Mouse (Mus musculus) midbrain, embryonic 16.5 days (tissue): ENCODE data around the gene Fbf1. TPM values are rescaled to one million over a fixed set of nuclear protein-coding genes. Genes with fewer than 3 reads are reported as not detected.
A peak's percentile ranks its signal among the peaks of the same experiment; 100 is the strongest.

ENCODE experiments used
- ATAC-seq: fragments of 200-750 bp; cut with Nextera tagmentation; 2 replicates; pipeline ENCODE4 v1.8.0; 2017; ENCODE audit warnings: moderate TSS enrichment
- H3K27ac ChIP-seq: fragments of 300-500 bp; sonication (generic); 2 replicates; pipeline ENCODE4 v1.5.1; 2014; ENCODE audit warnings: mild to moderate bottlenecking, low read length, mixed read lengths
- H3K27me3 ChIP-seq: fragments of 300-500 bp; sonication (generic); 2 replicates; pipeline ENCODE4 v1.6.1; 2014; ENCODE audit warnings: low read depth, low read length, mixed read lengths; ENCODE audit not compliant: control insufficient read depth, insufficient read depth
- H3K36me3 ChIP-seq: fragments of 300-500 bp; sonication (generic); 2 replicates; pipeline ENCODE4 v1.6.1; 2014; ENCODE audit warnings: mild to moderate bottlenecking, low read length, moderate library complexity, mixed read lengths; ENCODE audit not compliant: control insufficient read depth, insufficient read depth
- H3K4me1 ChIP-seq: fragments of 300-500 bp; sonication (generic); 2 replicates; pipeline ENCODE4 v1.6.1; 2014; ENCODE audit warnings: mild to moderate bottlenecking, low read length, mixed read lengths; ENCODE audit not compliant: control insufficient read depth, insufficient read depth
- H3K4me2 ChIP-seq: fragments of 300-500 bp; sonication (generic); 2 replicates; pipeline ENCODE4 v1.6.1; 2014; ENCODE audit warnings: mild to moderate bottlenecking, low read length, mixed read lengths
- H3K4me3 ChIP-seq: fragments of 300-500 bp; sonication (generic); 2 replicates; pipeline ENCODE4 v1.5.1; 2014; ENCODE audit warnings: low read depth, mild to moderate bottlenecking, low read length, moderate library complexity, mixed read lengths
- H3K9ac ChIP-seq: fragments of 300-500 bp; sonication (generic); 2 replicates; pipeline ENCODE4 v1.6.1; 2014; ENCODE audit warnings: low read depth, low read length, mixed read lengths
- H3K9me3 ChIP-seq: fragments of 300-500 bp; sonication (generic); replicated peaks from 2 replicates; pipeline ENCODE4 v1.6.1; 2014; ENCODE audit warnings: mild to moderate bottlenecking, low read length, mixed read lengths; ENCODE audit not compliant: control insufficient read depth, poor library complexity, severe bottlenecking
- WGBS: fragments of 180-500 bp; shearing (Covaris S2); extraction: QIAGEN DNeasy Blood & Tissue Kit; methylation state at CpG from one replicate; pipeline ENCODE4 v1.1.7; 2014; 5-methylcytosine and 5-hydroxymethylcytosine counted together
- polyA plus RNA-seq: library from polyadenylated mRNA; unstranded; fragments of >200 nt; fragmentation: Nextera tagmentation; extraction: Ambion mirVana; gene quantifications from 2 replicates; pipeline ENCODE4 v1.2.1, GENCODE M21; 2015

The Fbf1 gene
- polyA plus RNA-seq, 1 experiment from 2014 or later: 69.4 TPM

DNA sequence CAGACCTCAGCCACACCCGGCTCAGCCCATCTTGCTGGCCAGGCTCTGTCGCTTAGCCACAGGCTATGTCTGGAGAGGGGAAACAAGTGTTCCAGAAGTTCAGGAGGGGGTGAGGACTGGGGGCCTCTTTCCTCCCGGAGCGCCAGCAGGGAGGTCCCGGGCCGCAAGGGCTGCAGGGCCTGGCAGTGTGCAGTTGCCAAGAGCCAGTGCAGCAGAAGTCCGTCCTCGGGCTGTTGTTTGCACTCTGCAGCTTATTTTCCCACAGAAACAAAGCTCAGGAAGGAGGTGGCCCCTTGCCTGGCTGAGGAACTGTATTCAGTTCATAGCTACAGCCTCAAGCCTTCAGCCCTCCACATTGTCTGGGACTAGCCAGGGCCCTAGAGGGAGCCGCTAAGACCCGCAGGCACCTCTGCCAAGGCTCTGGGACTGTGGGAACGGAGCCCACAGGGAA is 66.0 kb downstream of the Fbf1 start:
- no peaks in the 10 kb centered on the region for H3K9me3 ChIP-seq
- H3K27me3 ChIP-seq: peaks cover 15% of the 10 kb centered on the region
- H3K36me3 ChIP-seq: no peaks in the 10 kb centered on the region
- no peak overlapping the region for H3K9ac ChIP-seq
- H3K4me1 ChIP-seq: no peaks in the 10 kb centered on the region
- no peak overlapping the region for H3K4me3 ChIP-seq
- WGBS: 25% methylated on average over 11 of the region's 11 CpGs
- peak; percentile 90 for ATAC-seq
- peak overlapping the region; percentile 79 for H3K27ac ChIP-seq
- H3K4me2 ChIP-seq: no peak overlapping the region

DNA sequence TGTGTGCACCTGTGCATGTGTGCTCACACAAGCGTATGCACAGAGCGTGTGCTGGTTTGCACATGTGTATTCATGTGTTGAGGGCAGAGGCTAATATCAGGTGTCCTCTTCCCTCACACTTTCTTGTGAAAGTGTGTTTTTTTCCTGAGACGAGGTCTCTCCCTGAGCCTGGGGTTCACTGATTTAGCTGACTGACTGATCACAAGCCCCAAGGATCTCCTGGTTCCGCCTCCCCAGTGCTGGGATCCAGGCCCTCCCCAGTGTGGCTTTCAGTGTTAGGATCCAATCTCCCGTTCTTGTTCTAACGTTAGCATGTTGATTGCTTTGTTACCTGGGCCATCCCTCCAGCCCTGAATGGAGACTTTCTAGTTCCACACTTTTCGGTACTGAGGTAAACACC is 67.1 kb downstream of the Fbf1 start:
- Histone ChIP-seq H3K27ac (peak overlapping the region; percentile 79), H3K9me3 (no peaks in the 10 kb centered on the region), H3K4me3 (no peak overlapping the region), H3K4me1 (no peaks in the 10 kb centered on the region), H3K27me3 (peaks cover 4% of the 10 kb centered on the region), H3K4me2 (no peak overlapping the region), H3K36me3 (no peaks in the 10 kb centered on the region), H3K9ac (no peak overlapping the region)
- WGBS: 84% methylated on average over 7 of the region's 7 CpGs
- no peak for ATAC-seq

DNA sequence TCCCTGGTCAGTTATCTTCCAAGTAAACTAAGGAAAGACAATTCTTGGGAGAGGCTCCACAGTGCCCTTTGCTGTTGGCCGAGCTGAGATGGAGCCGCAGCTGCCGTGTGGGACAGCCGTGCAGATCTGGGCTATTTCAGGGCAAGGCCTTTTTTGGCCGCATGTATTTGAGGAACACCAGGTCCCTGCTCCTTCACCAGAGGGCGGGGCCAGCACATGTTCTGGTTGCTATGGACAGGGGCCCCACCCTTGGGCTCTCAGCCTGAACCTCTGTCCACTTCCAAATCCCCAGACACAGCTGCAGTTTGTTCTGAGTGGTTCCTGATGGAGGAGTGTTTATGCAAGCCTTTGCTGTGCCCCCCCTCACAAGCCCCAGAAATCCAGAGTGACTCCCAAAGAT is 67.6 kb downstream of the Fbf1 start:
- no peak overlapping the region for H3K4me2 ChIP-seq
- H3K27me3 ChIP-seq: no peaks in the 10 kb centered on the region
- no peak overlapping the region for H3K9ac ChIP-seq
- ATAC-seq: no peak
- H3K27ac ChIP-seq: no peak overlapping the region
- no peaks in the 10 kb centered on the region for H3K36me3 ChIP-seq
- no peaks in the 10 kb centered on the region for H3K4me1 ChIP-seq
- WGBS: 81% methylated on average over 6 of the region's 6 CpGs
- H3K9me3 ChIP-seq: no peaks in the 10 kb centered on the region
- H3K4me3 ChIP-seq: no peak overlapping the region

DNA sequence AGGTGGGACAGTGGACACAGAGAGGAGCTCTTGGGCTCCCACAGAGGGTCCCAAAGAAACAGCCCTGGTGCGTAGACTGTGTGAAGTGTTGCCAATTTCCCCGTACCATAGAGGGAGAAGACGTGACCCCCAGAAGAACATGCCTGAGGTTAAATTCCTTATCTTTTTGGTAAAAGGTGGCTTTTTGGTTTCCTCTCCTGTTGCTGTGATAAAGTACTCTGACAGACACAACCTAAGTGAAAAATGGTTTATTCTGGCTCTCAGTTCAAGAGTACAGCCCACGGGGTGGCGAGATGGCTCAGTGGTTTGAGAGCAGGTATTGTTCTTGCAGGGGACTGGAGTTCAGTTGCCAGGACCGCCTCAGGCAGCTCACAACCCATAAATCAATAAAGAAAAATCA is 68.5 kb downstream of the Fbf1 start:
- no peak overlapping the region for H3K4me2 ChIP-seq
- H3K4me1 ChIP-seq: no peaks in the 10 kb centered on the region
- H3K27me3 ChIP-seq: no peaks in the 10 kb centered on the region
- H3K4me3 ChIP-seq: no peak overlapping the region
- H3K27ac ChIP-seq: no peak overlapping the region
- no peak overlapping the region for H3K9ac ChIP-seq
- WGBS: 94% methylated on average over 6 of the region's 6 CpGs
- ATAC-seq: no peak
- H3K9me3 ChIP-seq: no peaks in the 10 kb centered on the region
- no peaks in the 10 kb centered on the region for H3K36me3 ChIP-seq

DNA sequence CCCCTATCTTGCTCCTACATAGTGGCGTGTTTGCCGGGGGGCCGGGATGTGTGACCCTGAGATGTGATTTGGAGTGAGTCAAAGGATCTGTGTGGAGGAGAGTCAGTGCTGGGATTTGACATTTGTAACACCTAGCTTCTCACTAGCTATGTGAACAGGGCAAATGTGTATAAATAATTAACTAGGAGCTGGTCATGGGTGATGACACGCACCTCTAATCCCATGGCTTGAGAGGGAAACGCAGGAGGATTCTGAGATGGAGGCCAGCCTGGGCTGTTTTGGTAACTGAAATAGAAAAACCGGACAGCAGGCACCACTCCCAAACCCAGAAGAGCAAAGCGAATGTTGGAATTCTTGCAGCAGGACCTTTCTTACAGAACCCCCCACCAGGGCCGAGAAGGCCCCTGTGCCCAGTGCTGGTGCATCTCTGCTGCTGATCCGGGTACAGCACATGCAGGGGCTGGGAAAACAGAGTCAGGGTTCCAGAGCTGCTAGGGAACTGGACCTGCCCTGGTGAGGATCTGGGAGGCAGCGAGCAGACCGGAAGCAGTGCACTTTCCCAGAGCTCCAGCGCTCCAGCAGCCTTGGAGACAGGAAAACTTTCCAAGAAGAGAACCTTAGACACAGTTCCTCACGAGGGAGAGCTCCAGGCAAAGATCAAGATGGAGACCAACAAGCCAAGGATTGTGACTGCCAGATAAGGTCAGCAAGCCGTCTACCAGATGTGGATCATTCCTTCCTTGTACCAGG is 69.1 kb downstream of the Fbf1 start:
- no peak for ATAC-seq
- Histone ChIP-seq H3K27ac (no peak overlapping the region), H3K4me3 (no peak overlapping the region), H3K36me3 (no peaks in the 10 kb centered on the region), H3K9me3 (no peaks in the 10 kb centered on the region), H3K9ac (no peak overlapping the region), H3K4me1 (no peaks in the 10 kb centered on the region), H3K27me3 (no peaks in the 10 kb centered on the region), H3K4me2 (no peak overlapping the region)
- WGBS: 81% methylated on average over 14 of the region's 14 CpGs

DNA sequence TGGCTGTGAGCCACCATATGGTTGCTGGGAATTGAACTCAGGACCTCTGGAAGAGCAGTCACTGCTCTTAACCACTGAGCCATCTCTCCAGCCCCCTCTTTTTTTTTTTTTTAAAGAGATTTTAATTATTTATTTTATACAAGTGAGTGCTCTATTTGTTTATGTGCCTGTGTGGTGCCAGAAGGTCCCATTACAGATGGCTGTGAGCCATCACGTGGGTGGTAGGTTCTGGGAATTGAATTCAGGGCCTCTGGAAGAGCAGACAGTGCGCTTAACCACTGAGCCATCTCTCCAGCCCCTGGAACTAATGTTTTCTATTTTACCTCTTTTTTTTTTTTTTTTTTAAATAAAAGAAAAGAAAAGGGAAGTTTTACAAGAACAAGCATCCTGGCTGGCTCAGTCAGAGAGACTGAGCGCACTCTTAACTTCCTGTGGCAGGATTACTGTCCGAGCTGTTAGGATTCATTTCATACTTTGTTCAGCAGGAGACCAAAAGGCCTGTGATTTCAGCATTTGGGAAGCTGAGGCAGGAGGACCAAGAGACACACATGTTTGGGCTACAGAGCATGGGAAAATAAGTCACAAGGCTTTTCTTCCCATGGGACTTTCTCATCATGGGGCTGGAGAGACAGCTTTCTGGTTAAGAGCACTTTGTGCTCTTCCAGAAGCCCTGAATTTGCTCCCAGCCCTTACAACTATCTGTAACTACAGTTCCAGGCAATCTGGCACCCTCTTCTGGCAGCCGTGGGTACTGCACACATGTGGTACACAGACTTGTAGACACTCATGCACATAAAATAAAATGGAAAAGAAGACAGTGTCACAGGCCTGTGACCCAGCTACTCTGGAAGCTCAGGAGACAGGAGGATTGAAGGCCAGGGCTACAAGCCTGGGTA is 71.5 kb downstream of the Fbf1 start:
- Histone ChIP-seq H3K4me1 (no peaks in the 10 kb centered on the region), H3K27me3 (no peaks in the 10 kb centered on the region)
- 92% methylated on average over 5 of the region's 5 CpGs for WGBS

DNA sequence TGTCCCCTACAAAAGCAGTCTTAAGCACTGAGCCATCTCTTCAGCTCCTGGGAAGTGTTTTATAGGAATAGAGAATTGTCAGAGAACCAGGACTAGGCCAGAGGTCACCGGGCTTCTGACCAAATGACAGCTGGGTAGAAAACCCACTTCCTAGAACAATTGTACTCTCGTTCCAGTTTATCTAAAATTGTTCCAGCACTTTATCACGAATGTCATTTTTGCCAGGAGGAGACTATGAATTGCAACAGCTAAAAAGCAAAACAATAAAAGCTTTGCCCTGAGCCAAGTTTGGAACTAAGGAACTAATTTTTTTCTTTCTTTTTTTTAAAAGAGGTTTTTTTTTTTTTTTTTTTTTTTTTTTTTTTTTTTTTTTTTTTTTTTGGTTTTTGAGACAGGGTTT is 72.4 kb downstream of the Fbf1 start:
- Histone ChIP-seq H3K4me2 (no peak overlapping the region), H3K9me3 (no peaks in the 10 kb centered on the region), H3K36me3 (no peaks in the 10 kb centered on the region), H3K4me3 (no peak overlapping the region), H3K9ac (no peak overlapping the region), H3K27me3 (no peaks in the 10 kb centered on the region), H3K4me1 (no peaks in the 10 kb centered on the region), H3K27ac (no peak overlapping the region)
- 78% methylated on average over 3 of the region's 3 CpGs for WGBS
- ATAC-seq: no peak

More for the DNA sequence above, 71.5 kb downstream of the Fbf1 start:
- H3K9me3 ChIP-seq: no peaks in the 10 kb centered on the region
- ATAC-seq: no peak
- no peaks in the 10 kb centered on the region for H3K36me3 ChIP-seq
- H3K4me3 ChIP-seq: no peak overlapping the region
- no peak overlapping the region for H3K27ac ChIP-seq
- H3K4me2 ChIP-seq: no peak overlapping the region
- H3K9ac ChIP-seq: no peak overlapping the region

DNA sequence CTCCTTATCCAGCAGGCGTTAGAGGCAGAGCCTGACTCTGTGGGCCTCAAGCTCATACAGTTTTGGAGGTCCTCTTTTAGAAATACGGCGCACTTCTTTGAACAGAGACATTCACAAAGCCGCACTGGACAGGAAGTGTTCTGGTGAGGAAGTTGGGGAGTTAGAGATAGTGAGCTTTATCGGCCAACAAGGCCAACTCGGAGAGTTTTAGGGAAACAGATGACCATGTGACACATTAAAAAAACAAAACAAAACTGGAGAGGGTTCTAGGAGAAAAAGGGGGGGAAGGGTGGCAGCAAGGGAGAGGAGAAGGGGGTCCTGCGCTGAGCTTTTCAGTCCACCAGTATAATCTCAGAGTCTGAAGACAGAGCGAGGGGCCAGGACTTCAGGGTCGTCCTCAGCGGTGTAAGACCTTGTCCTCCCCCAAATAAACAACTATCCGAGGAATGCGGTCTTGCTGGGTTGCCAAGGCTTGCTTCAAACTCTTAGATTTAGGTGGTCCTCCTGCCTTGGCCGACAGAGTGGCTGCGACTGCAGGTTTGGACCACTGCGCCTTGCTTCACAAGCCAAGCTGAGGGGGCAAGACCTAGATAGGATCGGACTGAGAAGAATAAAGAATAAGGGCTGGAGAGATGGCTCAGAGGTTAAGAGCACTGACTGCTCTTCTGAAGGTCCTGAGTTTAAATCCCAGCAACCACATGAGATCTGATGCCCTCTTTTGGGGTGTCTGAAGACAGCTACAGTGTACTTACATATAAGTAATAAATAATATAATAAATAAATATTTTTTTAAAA is 74.0 kb downstream of the Fbf1 start:
- no peaks in the 10 kb centered on the region for H3K9me3 ChIP-seq
- H3K36me3 ChIP-seq: no peaks in the 10 kb centered on the region
- no peak overlapping the region for H3K27ac ChIP-seq
- no peaks in the 10 kb centered on the region for H3K4me1 ChIP-seq
- no peaks in the 10 kb centered on the region for H3K27me3 ChIP-seq
- ATAC-seq: no peak
- WGBS: 68% methylated on average over 16 of the region's 16 CpGs
- H3K4me3 ChIP-seq: no peak overlapping the region
- no peak overlapping the region for H3K9ac ChIP-seq
- no peak overlapping the region for H3K4me2 ChIP-seq
